Mouse (Mus musculus): ENCODE measurements around the gene Nme7. TPM values are rescaled to one million over a fixed set of nuclear protein-coding genes. Genes with fewer than 3 reads are reported as not detected.

The Nme7 gene
- polyA plus RNA-seq, 1 experiment, result 14.8 TPM

DNA sequence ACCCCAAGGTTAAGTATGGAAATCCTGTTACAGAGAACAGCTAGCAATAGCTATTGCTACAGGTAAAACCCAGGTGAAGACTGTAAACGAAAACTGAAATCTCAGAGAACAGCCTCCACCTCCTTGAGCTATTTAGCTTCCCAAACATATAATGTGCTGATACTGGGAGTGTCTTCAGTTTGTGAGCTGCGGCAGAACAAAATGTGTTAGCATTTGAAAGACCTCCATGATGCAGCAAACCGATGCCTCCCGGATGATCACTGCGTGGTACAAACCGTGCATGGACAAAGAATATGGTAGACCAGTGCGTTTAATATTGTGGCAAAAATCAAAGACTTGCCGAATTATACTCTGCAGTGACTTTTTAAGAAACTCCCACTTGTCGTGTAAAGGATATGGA lies 71.7 kb downstream of the Nme7 start:
- no peak for TF ChIP-seq POLR2A (IDR thresholded peaks at IDR 0.05; ENCODE audit: low read depth, low read length)
- TF ChIP-seq CTCF (conservative IDR thresholded peaks at IDR 0.05; ENCODE audit: insufficient read depth, insufficient read length, low read depth, low read length), result no peak
- 97% methylated on average over 9 of the region's 9 CpGs for WGBS
- peaks cover 12% of the 10 kb centered on the region; the same call in 1 of the 2 replicates for H3K4me1 ChIP-seq (ENCODE audit: control insufficient read depth, insufficient read depth, low read length)

DNA sequence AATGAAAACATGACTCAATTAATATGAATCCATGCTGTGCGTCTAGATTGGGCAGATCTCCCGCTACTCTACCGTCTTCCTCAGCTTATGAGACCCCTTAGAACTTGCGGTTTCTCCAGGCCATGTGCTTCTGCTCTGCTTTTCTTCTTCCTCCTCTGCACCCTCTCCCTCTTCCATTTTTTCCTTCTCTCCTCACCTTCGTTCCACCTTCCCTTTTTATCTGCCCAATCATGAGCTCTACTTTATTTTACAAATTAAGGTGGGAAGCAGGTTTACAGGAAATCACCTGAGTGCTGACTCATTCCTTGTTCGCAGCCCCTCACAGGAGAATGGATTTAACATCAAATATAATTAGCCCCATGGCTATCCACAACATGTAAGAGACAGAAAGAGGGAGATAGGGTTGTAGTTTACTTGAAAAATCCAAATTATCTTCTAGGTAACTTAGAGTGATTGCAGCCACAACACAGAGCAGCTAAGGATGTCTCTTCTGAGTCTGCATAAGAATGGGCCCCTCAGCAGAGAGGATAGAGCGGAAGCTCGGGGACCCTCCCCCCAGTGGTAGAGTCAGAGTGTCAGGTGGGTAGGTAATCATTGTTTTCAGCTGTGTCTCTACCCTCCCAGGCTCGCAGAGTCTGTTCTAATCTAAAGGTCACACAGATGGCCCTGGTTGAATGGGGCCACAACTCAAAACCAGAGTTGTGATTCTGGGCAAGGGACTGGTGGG lies 73.0 kb downstream of the Nme7 start:
- no peaks in the 10 kb centered on the region for H3K27me3 ChIP-seq (replicated peaks; ENCODE audit: control insufficient read depth, insufficient read depth, low read length)
- no peak overlapping the region for H3K27ac ChIP-seq (ENCODE audit: insufficient read depth, low read depth, low read length)
- peaks cover 9% of the 10 kb centered on the region; the same call in 1 of the 2 replicates for H3K4me1 ChIP-seq (ENCODE audit: control insufficient read depth, insufficient read depth, low read length)
- DNase-seq, result no peak
- TF ChIP-seq CTCF (conservative IDR thresholded peaks at IDR 0.05; ENCODE audit: insufficient read depth, insufficient read length, low read depth, low read length) (no peak), POLR2A (IDR thresholded peaks at IDR 0.05; ENCODE audit: low read depth, low read length) (no peak)
- no peak overlapping the region for H3K4me3 ChIP-seq (ENCODE audit: insufficient read depth, low read depth, low read length)
- WGBS, result 86% methylated on average over 9 of the region's 9 CpGs
- H3K36me3 ChIP-seq (ENCODE audit: control insufficient read depth, insufficient read depth, low read length), result no peaks in the 10 kb centered on the region

More for the DNA sequence above, 71.7 kb downstream of the Nme7 start:
- no peak overlapping the region for H3K4me3 ChIP-seq (ENCODE audit: insufficient read depth, low read depth, low read length)
- H3K27ac ChIP-seq (ENCODE audit: insufficient read depth, low read depth, low read length), result no peak overlapping the region
- H3K36me3 ChIP-seq (ENCODE audit: control insufficient read depth, insufficient read depth, low read length), result no peaks in the 10 kb centered on the region
- no peaks in the 10 kb centered on the region for H3K27me3 ChIP-seq (replicated peaks; ENCODE audit: control insufficient read depth, insufficient read depth, low read length)
- DNase-seq, result no peak

DNA sequence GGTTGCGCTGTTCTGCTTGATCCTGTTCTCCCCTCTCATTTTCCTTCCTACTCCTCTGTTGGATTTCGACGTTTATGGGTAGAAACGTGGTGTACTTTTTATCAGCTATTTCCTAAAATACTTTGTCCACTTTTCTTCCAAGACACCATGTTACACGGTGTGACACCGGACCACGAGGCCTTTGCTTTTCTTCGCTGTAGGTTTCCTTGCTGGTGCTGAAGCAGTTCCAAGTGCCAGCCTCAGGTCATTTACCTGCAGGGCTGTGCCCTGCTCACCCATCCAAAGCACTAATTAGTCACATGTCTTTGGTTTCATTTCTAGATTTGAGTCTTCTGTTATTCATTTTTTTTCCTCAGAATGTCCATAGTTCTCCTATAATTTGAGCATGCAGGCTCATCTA lies 79.7 kb downstream of the Nme7 start:
- peaks cover 10% of the 10 kb centered on the region; the same call in 1 of the 2 replicates for H3K4me1 ChIP-seq (ENCODE audit: control insufficient read depth, insufficient read depth, low read length)
- DNase-seq, result peak; percentile 83

DNA sequence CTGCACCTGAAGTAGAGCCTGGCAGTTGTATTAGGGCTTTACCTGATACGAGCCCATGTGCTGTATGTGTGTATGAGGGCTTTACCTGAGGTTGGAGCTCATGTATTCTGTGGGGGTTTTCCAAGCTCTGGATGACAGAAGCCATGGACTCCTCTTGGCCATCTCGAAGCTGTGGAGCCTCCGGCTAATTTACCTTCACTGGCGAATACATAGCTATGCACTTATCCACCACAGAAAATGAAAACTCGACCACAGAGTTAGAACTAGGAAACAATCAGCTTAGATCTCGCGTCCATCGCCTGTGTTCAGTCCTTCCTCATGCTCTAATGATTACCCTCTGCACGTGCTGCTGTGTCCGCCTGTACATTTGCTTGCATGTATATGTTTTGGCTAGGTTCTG lies 80.4 kb downstream of the Nme7 start:
- Histone ChIP-seq H3K27ac (ENCODE audit: insufficient read depth, low read depth, low read length) (peak overlapping the region; percentile 32), H3K4me1 (ENCODE audit: control insufficient read depth, insufficient read depth, low read length) (peaks cover 10% of the 10 kb centered on the region; the same call in 1 of the 2 replicates), H3K36me3 (ENCODE audit: control insufficient read depth, insufficient read depth, low read length) (no peaks in the 10 kb centered on the region), H3K27me3 (replicated peaks; ENCODE audit: control insufficient read depth, insufficient read depth, low read length) (no peaks in the 10 kb centered on the region), H3K4me3 (ENCODE audit: insufficient read depth, low read depth, low read length) (no peak overlapping the region)
- 89% methylated on average over 10 of the region's 10 CpGs for WGBS
- no peak for DNase-seq
- TF ChIP-seq CTCF (conservative IDR thresholded peaks at IDR 0.05; ENCODE audit: insufficient read depth, insufficient read length, low read depth, low read length) (no peak), POLR2A (IDR thresholded peaks at IDR 0.05; ENCODE audit: low read depth, low read length) (no peak)

More for the DNA sequence above, 79.7 kb downstream of the Nme7 start:
- Histone ChIP-seq H3K36me3 (ENCODE audit: control insufficient read depth, insufficient read depth, low read length) (no peaks in the 10 kb centered on the region), H3K27ac (ENCODE audit: insufficient read depth, low read depth, low read length) (peak overlapping the region; percentile 32; the same call in 1 of the 2 replicates), H3K4me3 (ENCODE audit: insufficient read depth, low read depth, low read length) (no peak overlapping the region), H3K27me3 (replicated peaks; ENCODE audit: control insufficient read depth, insufficient read depth, low read length) (no peaks in the 10 kb centered on the region)
- WGBS, result 40% methylated on average over 8 of the region's 8 CpGs
- TF ChIP-seq POLR2A (IDR thresholded peaks at IDR 0.05; ENCODE audit: low read depth, low read length) (no peak), CTCF (conservative IDR thresholded peaks at IDR 0.05; ENCODE audit: insufficient read depth, insufficient read length, low read depth, low read length) (no peak)

DNA sequence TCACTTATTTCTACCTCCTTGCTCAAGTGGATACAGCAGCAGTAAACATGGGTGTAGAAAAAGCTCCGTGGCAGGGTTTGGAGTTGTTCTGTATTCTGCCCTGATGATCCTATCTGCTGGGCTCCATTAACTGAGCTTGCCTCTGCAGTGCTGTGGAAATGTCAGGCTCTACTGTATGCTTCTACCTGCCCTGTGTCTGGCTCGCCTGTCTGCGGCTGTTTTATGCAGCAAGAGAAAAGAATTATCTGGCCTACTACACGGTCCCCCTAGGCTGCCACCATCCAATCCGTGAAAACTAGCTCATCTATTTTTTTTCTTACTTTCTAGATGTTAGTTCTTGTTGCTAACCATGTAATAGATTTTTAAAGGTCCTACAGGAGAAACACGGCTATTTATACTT lies 81.1 kb downstream of the Nme7 start:
- no peak for DNase-seq
- WGBS, result 91% methylated on average over 6 of the region's 6 CpGs

DNA sequence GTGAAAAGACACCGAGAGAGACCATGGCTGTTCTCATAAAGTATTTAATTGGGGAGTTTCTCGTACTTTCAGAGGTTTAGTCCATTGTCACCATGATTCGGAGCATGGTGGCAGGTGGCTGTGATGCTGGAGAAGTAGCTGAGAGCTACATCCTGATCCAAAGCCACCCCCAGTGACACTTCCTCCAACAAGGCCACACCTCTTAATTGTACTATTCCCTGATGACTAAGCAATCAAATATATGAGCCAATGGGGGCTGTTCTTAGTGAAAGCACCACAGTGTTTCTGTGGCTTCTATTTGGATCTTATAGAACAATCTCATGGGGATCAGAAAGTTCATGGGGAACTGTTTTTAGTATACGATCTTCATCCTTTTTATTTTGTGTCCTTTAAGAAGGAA lies 85.8 kb downstream of the Nme7 start:
- TF ChIP-seq CTCF (conservative IDR thresholded peaks at IDR 0.05; ENCODE audit: insufficient read depth, insufficient read length, low read depth, low read length) (no peak), POLR2A (IDR thresholded peaks at IDR 0.05; ENCODE audit: low read depth, low read length) (no peak)
- Histone ChIP-seq H3K27me3 (replicated peaks; ENCODE audit: control insufficient read depth, insufficient read depth, low read length) (no peaks in the 10 kb centered on the region), H3K4me3 (ENCODE audit: insufficient read depth, low read depth, low read length) (no peak overlapping the region), H3K27ac (ENCODE audit: insufficient read depth, low read depth, low read length) (no peak overlapping the region), H3K36me3 (ENCODE audit: control insufficient read depth, insufficient read depth, low read length) (no peaks in the 10 kb centered on the region), H3K4me1 (ENCODE audit: control insufficient read depth, insufficient read depth, low read length) (peaks cover 3% of the 10 kb centered on the region; the same call in 1 of the 2 replicates)
- 90% methylated on average over 4 of the region's 4 CpGs for WGBS
- DNase-seq, result no peak

More for the DNA sequence above, 81.1 kb downstream of the Nme7 start:
- Histone ChIP-seq H3K36me3 (ENCODE audit: control insufficient read depth, insufficient read depth, low read length) (no peaks in the 10 kb centered on the region), H3K27me3 (replicated peaks; ENCODE audit: control insufficient read depth, insufficient read depth, low read length) (no peaks in the 10 kb centered on the region), H3K4me3 (ENCODE audit: insufficient read depth, low read depth, low read length) (no peak overlapping the region), H3K27ac (ENCODE audit: insufficient read depth, low read depth, low read length) (no peak overlapping the region), H3K4me1 (ENCODE audit: control insufficient read depth, insufficient read depth, low read length) (peaks cover 10% of the 10 kb centered on the region; the same call in 1 of the 2 replicates)
- TF ChIP-seq CTCF (conservative IDR thresholded peaks at IDR 0.05; ENCODE audit: insufficient read depth, insufficient read length, low read depth, low read length) (no peak), POLR2A (IDR thresholded peaks at IDR 0.05; ENCODE audit: low read depth, low read length) (no peak)

DNA sequence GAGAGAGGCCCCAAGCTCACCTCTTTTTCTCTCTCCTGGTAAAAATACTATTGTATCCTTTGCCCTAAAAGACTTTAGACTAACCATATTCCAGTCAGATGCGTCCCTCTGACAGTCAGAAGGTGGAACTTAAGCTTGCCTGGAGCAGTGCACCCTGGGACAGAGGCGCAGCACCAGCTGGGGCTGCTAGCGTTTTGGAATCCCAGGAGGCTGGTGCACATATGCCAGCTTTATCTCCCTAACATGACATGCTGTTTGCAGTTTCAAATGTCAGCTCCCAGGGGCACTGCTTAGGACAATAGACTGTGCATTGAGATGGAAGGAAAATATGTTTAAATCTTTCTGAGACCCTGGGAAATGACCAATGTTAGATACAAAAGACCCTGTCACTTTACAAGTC lies 88.3 kb downstream of the Nme7 start:
- H3K4me3 ChIP-seq (ENCODE audit: insufficient read depth, low read depth, low read length), result no peak overlapping the region
- no peaks in the 10 kb centered on the region for H3K36me3 ChIP-seq (ENCODE audit: control insufficient read depth, insufficient read depth, low read length)
- H3K27ac ChIP-seq (ENCODE audit: insufficient read depth, low read depth, low read length), result no peak overlapping the region
- TF ChIP-seq CTCF (conservative IDR thresholded peaks at IDR 0.05; ENCODE audit: insufficient read depth, insufficient read length, low read depth, low read length), result no peak
- no peak for TF ChIP-seq POLR2A (IDR thresholded peaks at IDR 0.05; ENCODE audit: low read depth, low read length)
- peaks cover 3% of the 10 kb centered on the region; the same call in 1 of the 2 replicates for H3K4me1 ChIP-seq (ENCODE audit: control insufficient read depth, insufficient read depth, low read length)
- 54% methylated on average over 3 of the region's 3 CpGs for WGBS
- DNase-seq, result no peak
- no peaks in the 10 kb centered on the region for H3K27me3 ChIP-seq (replicated peaks; ENCODE audit: control insufficient read depth, insufficient read depth, low read length)

Data from kidney, adult 2 months (tissue).